Mouse (Mus musculus) thymus, adult 2 months (tissue): ENCODE results near the gene Mup22.
"Not testable (repeated sequence)": the region's sequence is repeated elsewhere in the genome, so short reads cannot be mapped to it uniquely, and the experiment has no call there.

Experiments
- CTCF ChIP-seq: fragments of 200-500 bp; IDR thresholded peaks from 2 replicates; pipeline ENCODE4 v1.5.1; 2012; ENCODE audit warnings: mild to moderate bottlenecking, control low read depth, low read length, moderate library complexity, borderline replicate concordance; ENCODE audit not compliant: control insufficient read depth, poor library complexity, insufficient read depth; ENCODE audit errors: extremely low read depth
- POLR2A ChIP-seq: fragments of 200-500 bp; IDR thresholded peaks from 2 replicates; pipeline ENCODE4 v1.6.1; 2012; ENCODE audit warnings: mild to moderate bottlenecking, low read length, control low read depth, moderate library complexity; ENCODE audit not compliant: control insufficient read depth, poor library complexity, insufficient read depth; ENCODE audit errors: extremely low read depth

DNA sequence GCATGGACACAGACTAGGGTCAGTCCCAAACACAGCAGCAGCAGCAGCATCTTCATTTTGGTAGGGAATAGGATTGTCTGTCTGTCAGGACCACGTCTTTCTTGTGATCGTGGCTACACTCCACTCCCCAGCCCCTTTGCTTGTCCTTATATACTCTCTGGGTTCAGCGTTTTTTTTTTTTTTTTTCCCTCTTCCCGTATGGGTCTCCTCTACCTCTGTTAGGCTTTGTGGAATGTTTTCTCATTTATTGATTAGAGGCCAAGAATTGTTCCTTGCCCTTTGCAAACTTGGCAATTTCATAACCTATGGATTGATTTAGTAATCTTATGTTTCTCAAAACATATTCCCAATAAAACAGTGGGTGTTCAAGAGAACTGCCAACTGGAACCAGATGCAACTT, at the start of gene Mup22:
- not testable (repeated sequence) for TF ChIP-seq CTCF, POLR2A
